Mouse (Mus musculus) right cerebral cortex, postnatal 25 days (tissue): ENCODE measurements around the gene Pkd1l1.

Experiments used
- DNase-seq: peaks from one replicate; pipeline ENCODE4 v3.0.0; 2022

Gene Pkd1l1

GRCm38 (mm10) chr11:8936431-8937110 lies 36.5 kb downstream of the Pkd1l1 start:
- no peak for DNase-seq

GRCm38 (mm10) chr11:8916081-8916671 lies 56.9 kb downstream of the Pkd1l1 start:
- no peak for DNase-seq

DNA sequence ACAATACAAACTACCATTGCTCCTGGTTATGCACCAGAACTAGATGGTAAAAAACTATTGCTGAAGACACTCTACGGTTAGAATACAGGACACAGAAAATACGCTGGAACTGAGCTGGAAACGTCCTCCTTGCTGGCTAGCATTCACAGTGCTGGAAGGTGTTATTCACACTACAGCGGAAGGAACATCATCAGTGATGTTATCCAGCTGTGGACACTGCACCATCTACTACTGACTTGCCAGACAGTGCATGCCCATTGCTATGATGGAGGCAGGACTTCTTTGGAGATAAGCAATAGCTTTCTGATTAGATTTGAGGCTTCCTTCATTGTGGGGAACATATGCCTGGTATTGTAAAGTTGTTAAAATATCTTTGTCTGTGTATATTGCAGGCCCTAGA lies 90.3 kb downstream of the Pkd1l1 start:
- DNase-seq, result no peak

- DNase-seq, result no peak
Measured at GRCm38 (mm10) chr11:8881521-8881920, 91.5 kb downstream of the Pkd1l1 start.

DNA sequence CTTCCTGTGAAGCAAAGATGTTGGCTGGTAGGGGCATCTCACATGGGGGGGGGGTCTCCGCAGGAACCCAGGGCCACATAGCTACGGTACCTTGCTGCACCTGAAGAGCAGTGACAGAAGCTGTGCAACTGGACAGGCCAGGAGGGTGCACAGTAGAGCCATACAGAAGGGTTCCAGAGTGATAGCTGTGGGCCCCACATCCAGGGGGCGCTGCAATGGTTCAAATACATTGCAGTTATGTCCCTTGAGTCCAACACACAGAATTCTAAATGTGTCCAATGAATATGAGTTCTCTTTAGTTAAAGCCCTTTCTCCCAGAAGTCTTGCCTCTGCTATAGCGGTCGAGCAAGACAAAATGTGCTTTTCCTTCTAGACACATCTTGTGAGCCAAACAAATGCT lies 103.0 kb downstream of the Pkd1l1 start:
- no peak for DNase-seq

DNA sequence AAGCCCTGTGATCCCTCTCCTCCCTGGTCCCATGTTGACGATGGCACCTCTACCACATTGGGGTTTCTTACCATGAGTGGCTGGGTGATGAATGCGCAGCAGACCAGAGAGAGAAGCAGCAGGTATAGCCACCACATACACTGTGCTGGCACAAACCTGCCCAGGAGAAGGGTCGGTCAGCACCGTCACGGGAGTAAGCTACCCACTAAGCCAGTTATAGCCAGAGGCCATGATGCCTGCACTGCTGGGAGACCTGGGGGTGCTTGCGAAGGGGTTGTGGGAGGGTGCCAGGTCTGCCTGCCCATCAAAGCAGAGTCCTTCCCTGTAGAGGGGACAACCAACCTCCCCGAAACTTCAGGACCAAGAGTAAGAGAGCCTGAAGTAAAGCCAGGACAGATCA lies 107.0 kb downstream of the Pkd1l1 start:
- DNase-seq, result no peak

GRCm38 (mm10) chr11:8863955-8864675 lies 109.0 kb downstream of the Pkd1l1 start:
- no peak for DNase-seq

- no peak for DNase-seq
Measured at GRCm38 (mm10) chr11:8862426-8862825, 110.6 kb downstream of the Pkd1l1 start.

- DNase-seq, result no peak
Measured at GRCm38 (mm10) chr11:8861978-8862377, 111.1 kb downstream of the Pkd1l1 start.

DNA sequence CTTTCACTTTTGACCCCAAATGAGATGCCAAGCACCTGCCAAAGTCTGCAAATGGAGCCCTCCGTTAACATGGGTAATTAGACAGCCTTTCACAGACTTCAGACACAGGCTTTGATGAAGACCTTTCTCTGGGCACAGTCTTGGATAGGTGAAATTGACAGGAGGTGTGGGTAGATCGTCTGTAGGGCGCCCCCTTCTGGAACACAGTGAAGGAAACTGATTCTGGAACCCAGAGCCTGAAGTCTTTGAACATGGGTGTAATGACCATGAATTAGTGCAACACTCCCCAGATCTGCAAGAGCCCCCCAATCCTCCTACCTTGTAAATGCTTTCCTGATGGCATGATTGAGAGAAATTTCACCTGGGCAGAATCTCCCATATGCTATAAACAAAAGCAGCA lies 112.2 kb downstream of the Pkd1l1 start:
- DNase-seq, result no peak

DNA sequence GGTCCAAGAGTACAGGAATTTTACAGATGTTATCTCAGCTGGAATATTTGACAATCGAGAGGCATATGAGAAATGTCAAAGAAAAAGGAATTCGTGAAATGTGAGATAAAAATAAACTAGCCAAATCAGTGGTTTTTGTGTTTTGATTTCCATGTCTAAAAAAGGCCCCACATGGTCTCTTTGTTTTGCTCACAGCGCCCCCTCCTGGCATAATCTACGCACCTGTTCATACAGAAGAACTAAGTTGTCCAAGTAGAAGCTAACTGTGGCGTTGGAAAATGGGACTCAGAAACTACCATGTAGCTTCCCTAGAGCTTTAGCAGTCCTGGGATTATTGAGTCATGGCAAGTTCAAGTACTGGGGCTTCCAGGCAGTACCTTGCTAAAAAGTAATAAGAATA lies 113.2 kb downstream of the Pkd1l1 start:
- peak; percentile 34 for DNase-seq

DNA sequence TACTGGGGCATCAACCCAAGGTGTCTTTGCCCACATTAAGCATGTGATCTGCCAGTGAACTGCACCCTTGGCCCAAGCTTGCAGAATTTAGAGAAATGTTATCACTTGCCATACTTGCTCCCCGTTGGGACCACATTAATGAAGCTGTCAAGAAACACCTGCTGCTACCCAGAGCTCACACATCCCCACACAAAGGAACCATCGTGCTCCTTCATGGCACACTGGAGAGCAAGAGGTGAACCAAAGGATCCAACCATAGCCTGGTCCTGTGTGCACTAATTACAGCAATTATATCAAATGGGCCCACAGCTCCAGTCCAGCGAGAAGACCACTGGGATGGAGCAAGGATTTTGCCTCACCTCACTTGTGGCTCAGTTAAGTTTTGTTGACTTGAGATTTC lies 114.0 kb downstream of the Pkd1l1 start:
- no peak for DNase-seq

DNA sequence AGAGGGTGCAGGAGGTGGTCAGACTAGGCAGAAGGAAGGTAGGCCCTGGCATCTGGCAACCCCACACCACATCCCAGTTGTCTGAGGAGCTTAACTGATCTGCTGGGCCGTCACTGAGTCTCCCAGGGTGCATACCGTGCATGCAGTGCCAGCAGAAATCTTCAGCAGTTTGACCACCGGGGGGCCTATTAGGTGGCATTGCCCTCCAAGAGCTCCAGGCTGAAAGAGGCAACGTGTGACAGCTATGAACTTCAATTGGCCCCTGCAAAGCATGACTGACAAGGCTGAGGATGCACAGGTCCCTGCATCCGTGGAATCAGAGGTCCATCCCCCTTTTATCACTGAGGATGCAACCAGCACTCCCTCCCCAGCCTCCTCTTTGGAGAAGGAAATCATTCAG lies 116.9 kb downstream of the Pkd1l1 start:
- no peak for DNase-seq

GRCm38 (mm10) chr11:8848049-8848448 lies 125.0 kb downstream of the Pkd1l1 start:
- no peak for DNase-seq

- no peak for DNase-seq
Measured at GRCm38 (mm10) chr11:8847627-8848026, 125.4 kb downstream of the Pkd1l1 start.

DNA sequence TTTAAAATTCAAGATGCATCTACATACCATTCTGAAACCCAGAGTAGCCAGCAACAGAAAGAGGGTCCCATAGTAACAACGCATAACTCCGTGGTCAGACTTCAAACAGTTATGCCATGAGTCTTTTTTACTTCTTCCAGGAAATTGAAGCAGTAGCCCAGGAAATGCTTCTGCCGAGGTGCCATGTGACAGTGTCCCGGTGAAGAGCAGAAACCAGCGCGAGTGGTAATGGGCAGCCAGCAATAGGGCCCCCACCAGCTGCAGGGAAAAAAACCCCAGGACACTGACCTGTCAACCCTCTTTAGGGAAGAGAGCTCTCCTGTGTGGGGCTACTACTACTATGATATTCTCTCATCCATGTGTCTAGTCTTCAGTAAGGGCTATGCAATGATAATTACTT lies 136.9 kb downstream of the Pkd1l1 start:
- no peak for DNase-seq

GRCm38 (mm10) chr11:8834121-8834520 lies 138.9 kb downstream of the Pkd1l1 start:
- no peak for DNase-seq

DNA sequence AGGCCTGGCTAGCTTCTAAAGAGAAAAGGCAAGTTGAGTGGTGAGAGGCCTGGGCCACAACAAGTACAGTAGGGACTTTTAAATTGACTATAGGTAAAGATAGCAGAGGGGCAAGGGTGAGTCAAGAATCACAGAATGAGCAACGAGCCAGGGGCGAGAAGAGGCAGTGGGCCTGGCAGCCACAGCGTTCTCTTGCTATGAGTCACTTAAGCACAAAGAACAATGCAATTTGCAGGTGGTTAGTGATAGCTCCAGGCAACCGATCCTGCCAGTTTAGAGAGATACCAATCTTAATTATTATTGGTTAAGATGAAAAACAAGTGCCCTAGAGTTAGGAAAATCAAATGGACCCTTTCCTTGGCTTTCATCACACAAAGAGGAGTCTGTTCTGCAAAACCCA lies 142.5 kb downstream of the Pkd1l1 start:
- DNase-seq, result no peak

DNA sequence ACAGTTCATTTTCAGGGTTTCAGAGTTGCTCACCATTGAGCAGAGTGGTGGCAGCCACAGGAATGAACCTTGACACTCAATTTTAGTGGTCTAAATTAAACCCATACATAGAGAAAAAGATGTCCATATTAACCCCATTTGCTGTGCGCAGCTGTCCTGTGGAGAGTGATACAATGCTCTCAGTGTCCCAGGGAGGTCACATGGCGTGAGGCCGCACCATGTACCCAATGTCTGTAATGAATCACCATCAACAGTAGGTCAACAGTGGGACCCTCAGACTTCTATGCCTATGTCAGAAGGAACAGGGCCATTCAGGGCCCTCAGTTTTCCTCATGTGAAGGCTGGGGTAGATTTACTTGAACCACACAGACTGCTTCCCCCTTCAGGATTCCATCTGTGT lies 143.5 kb downstream of the Pkd1l1 start:
- no peak for DNase-seq

- DNase-seq, result no peak
Measured at GRCm38 (mm10) chr11:8828836-8829526, 144.1 kb downstream of the Pkd1l1 start.

- DNase-seq, result no peak
Measured at GRCm38 (mm10) chr11:8826609-8827008, 146.5 kb downstream of the Pkd1l1 start.

GRCm38 (mm10) chr11:8826046-8826445 lies 147.0 kb downstream of the Pkd1l1 start:
- DNase-seq, result no peak

- DNase-seq, result no peak
Measured at GRCm38 (mm10) chr11:8825413-8825812, 147.7 kb downstream of the Pkd1l1 start.

- no peak for DNase-seq
Measured at GRCm38 (mm10) chr11:8821403-8821802, 151.7 kb downstream of the Pkd1l1 start.
